Mouse (Mus musculus): ENCODE data around the gene Zfp949. TPM values are rescaled to one million over a fixed set of nuclear protein-coding genes. Genes with fewer than 3 reads are reported as not detected.

The Zfp949 gene
- polyA plus RNA-seq, 1 experiment from 2014 or later: 16.1 TPM

DNA sequence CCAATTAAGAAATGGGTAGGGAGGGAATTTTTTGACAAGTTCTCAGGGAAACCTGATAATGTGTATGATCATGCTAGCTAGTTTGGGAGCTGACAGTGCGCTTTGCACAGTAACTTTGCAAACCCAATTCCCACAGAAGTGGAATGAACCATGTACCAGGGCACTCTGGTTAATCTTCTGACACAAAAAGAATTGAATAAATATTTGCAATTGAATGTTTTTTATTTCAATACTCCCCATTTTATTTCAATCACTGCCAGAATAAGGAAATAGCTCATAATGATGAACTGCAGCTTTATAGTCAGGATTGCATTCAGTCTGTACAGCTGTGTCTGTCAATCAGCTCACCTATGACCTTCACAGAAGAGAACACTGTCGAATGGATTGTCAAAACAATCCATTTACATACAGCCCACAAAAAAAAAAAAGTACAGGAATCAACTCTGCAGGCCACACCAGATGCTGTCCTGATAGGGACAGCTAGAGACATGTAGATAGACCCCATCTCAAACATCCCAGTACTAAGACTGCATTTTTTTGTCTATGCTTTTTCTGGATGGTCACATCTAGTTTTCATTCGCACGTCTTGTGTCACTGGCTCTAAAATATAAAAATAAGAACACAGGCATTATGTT, 26.9 kb upstream of the Zfp949 start:
- H3K9me3 ChIP-seq (ENCODE audit: control insufficient read depth, low read depth, low read length): no peaks in the 10 kb centered on the region
- H3K27ac ChIP-seq (ENCODE audit: low read length): no peak overlapping the region
- H3K36me3 ChIP-seq (ENCODE audit: control insufficient read depth, insufficient read depth, low read length): peaks cover 13% of the 10 kb centered on the region
- H3K4me3 ChIP-seq (ENCODE audit: low read depth, low read length): peak overlapping the region; percentile 96
- 27% methylated on average over 4 of the region's 4 CpGs for WGBS
- H3K9ac ChIP-seq (replicated peaks; ENCODE audit: low read depth, low read length): no peak overlapping the region
- peaks cover 6% of the 10 kb centered on the region; the same call in 1 of the 2 replicates for H3K4me1 ChIP-seq (ENCODE audit: control insufficient read depth, insufficient read depth, low read length)
- ATAC-seq (ENCODE audit: insufficient number of reproducible peaks, insufficient read depth, low FRiP score, low read depth): no peak
- no peaks in the 10 kb centered on the region for H3K27me3 ChIP-seq (ENCODE audit: control insufficient read depth, insufficient read depth, low read length)
- H3K4me2 ChIP-seq (replicated peaks; ENCODE audit: low read depth, low read length): peak overlapping the region; percentile 61

GRCm38 (mm10) chr9:88521961-88522568, 25.8 kb upstream of the Zfp949 start:
- Histone ChIP-seq H3K27me3 (ENCODE audit: control insufficient read depth, insufficient read depth, low read length) (no peaks in the 10 kb centered on the region), H3K4me1 (ENCODE audit: control insufficient read depth, insufficient read depth, low read length) (peaks cover 6% of the 10 kb centered on the region; the same call in 1 of the 2 replicates), H3K36me3 (ENCODE audit: control insufficient read depth, insufficient read depth, low read length) (peaks cover 13% of the 10 kb centered on the region), H3K4me2 (replicated peaks; ENCODE audit: low read depth, low read length) (peak overlapping the region; percentile 61), H3K27ac (ENCODE audit: low read length) (peak overlapping the region; percentile 95), H3K4me3 (ENCODE audit: low read depth, low read length) (peak overlapping the region; percentile 96), H3K9me3 (ENCODE audit: control insufficient read depth, low read depth, low read length) (no peaks in the 10 kb centered on the region), H3K9ac (replicated peaks; ENCODE audit: low read depth, low read length) (peak overlapping the region; percentile 95)
- ATAC-seq (ENCODE audit: insufficient number of reproducible peaks, insufficient read depth, low FRiP score, low read depth): no peak
- WGBS: under 1% methylated on average over 10 of the region's 10 CpGs

DNA sequence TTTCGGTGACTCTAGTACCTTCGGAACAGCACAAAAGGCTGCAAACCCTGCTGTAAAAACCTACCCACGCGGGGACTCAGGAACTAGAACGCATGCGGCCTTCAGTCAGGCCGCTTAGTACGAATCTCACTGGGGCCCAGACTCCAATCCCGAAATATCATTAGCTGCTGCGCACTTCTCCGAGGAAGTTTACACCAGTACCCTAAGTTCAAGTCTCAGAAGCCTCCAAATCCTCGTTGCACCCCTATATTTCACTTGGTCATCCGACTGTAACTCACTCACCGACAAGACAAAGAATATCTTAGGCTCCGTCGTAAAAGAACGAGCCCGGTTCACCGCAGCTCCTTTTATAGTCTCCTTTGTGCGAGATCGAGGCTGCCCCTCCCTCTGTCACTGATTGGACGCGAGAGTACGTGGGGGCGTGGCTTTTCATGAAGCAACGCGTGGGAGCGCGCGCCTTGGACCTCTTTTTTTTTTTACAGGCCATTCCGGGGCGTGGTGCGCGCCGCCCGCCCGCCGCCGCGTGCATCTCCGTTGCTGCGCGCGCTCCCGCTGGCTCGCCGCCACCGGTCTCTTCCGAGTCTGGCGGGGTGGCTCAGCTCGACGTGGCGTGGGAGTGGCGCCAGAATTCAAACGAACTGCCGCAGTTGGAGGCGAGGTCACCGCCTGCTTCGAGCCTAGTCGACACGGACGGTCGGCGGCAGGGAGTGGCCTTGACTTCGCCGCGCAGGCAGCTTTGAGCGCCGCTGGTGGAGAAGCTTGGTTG, 25.1 kb upstream of the Zfp949 start:
- Histone ChIP-seq H3K4me1 (ENCODE audit: control insufficient read depth, insufficient read depth, low read length) (peaks cover 6% of the 10 kb centered on the region; the same call in 1 of the 2 replicates), H3K27me3 (ENCODE audit: control insufficient read depth, insufficient read depth, low read length) (no peaks in the 10 kb centered on the region), H3K27ac (ENCODE audit: low read length) (peak overlapping the region; percentile 95), H3K9me3 (ENCODE audit: control insufficient read depth, low read depth, low read length) (no peaks in the 10 kb centered on the region), H3K4me3 (ENCODE audit: low read depth, low read length) (peak overlapping the region; percentile 96), H3K4me2 (replicated peaks; ENCODE audit: low read depth, low read length) (peak overlapping the region; percentile 61), H3K9ac (replicated peaks; ENCODE audit: low read depth, low read length) (peak overlapping the region; percentile 95), H3K36me3 (ENCODE audit: control insufficient read depth, insufficient read depth, low read length) (peaks cover 13% of the 10 kb centered on the region)
- WGBS: under 1% methylated on average over 69 of the region's 69 CpGs
- peak; percentile 88 for ATAC-seq (ENCODE audit: insufficient number of reproducible peaks, insufficient read depth, low FRiP score, low read depth)

GRCm38 (mm10) chr9:88523335-88523668, 24.5 kb upstream of the Zfp949 start:
- Histone ChIP-seq H3K4me2 (replicated peaks; ENCODE audit: low read depth, low read length) (peak overlapping the region; percentile 57), H3K27me3 (ENCODE audit: control insufficient read depth, insufficient read depth, low read length) (no peaks in the 10 kb centered on the region), H3K4me3 (ENCODE audit: low read depth, low read length) (peak overlapping the region; percentile 96), H3K9me3 (ENCODE audit: control insufficient read depth, low read depth, low read length) (no peaks in the 10 kb centered on the region), H3K4me1 (ENCODE audit: control insufficient read depth, insufficient read depth, low read length) (peaks cover 6% of the 10 kb centered on the region; the same call in 1 of the 2 replicates), H3K27ac (ENCODE audit: low read length) (peak overlapping the region; percentile 83), H3K36me3 (ENCODE audit: control insufficient read depth, insufficient read depth, low read length) (peaks cover 13% of the 10 kb centered on the region), H3K9ac (replicated peaks; ENCODE audit: low read depth, low read length) (peak overlapping the region; percentile 50)
- no peak for ATAC-seq (ENCODE audit: insufficient number of reproducible peaks, insufficient read depth, low FRiP score, low read depth)
- WGBS: 1% methylated on average over 16 of the region's 16 CpGs

GRCm38 (mm10) chr9:88524367-88524766, 23.5 kb upstream of the Zfp949 start:
- Histone ChIP-seq H3K9me3 (ENCODE audit: control insufficient read depth, low read depth, low read length) (no peaks in the 10 kb centered on the region), H3K9ac (replicated peaks; ENCODE audit: low read depth, low read length) (no peak overlapping the region), H3K4me3 (ENCODE audit: low read depth, low read length) (no peak overlapping the region), H3K4me1 (ENCODE audit: control insufficient read depth, insufficient read depth, low read length) (peaks cover 6% of the 10 kb centered on the region; the same call in 1 of the 2 replicates), H3K36me3 (ENCODE audit: control insufficient read depth, insufficient read depth, low read length) (peaks cover 13% of the 10 kb centered on the region), H3K27me3 (ENCODE audit: control insufficient read depth, insufficient read depth, low read length) (no peaks in the 10 kb centered on the region), H3K4me2 (replicated peaks; ENCODE audit: low read depth, low read length) (no peak overlapping the region), H3K27ac (ENCODE audit: low read length) (no peak overlapping the region)
- no peak for ATAC-seq (ENCODE audit: insufficient number of reproducible peaks, insufficient read depth, low FRiP score, low read depth)
- 97% methylated on average over 2 of the region's 2 CpGs for WGBS

DNA sequence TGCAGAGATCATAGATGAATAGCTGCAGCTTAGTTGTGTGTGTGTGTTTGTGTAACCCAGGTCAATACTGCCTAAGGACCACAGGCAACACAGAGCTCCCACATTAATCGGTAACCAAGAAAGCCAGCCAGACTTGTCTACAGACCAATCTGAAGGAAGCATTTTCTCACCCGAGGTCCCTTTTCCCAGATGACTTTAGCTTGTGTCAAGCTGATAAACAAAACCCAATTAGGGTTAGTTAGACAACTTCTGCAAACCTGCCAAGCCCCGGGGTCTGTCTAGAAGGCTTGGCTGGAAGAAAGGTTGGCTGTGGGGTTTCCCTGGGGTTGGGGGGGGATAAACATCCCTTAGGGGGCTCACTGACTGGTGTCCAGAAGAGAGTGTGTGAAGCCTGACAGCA, 23.0 kb upstream of the Zfp949 start:
- peaks cover 6% of the 10 kb centered on the region; the same call in 1 of the 2 replicates for H3K4me1 ChIP-seq (ENCODE audit: control insufficient read depth, insufficient read depth, low read length)
- no peaks in the 10 kb centered on the region for H3K9me3 ChIP-seq (ENCODE audit: control insufficient read depth, low read depth, low read length)
- no peaks in the 10 kb centered on the region for H3K27me3 ChIP-seq (ENCODE audit: control insufficient read depth, insufficient read depth, low read length)
- no peak overlapping the region for H3K27ac ChIP-seq (ENCODE audit: low read length)
- ATAC-seq (ENCODE audit: insufficient number of reproducible peaks, insufficient read depth, low FRiP score, low read depth): no peak
- no peak overlapping the region for H3K4me2 ChIP-seq (replicated peaks; ENCODE audit: low read depth, low read length)
- H3K36me3 ChIP-seq (ENCODE audit: control insufficient read depth, insufficient read depth, low read length): peaks cover 13% of the 10 kb centered on the region
- 48% methylated on average over 3 of the region's 3 CpGs for WGBS
- no peak overlapping the region for H3K4me3 ChIP-seq (ENCODE audit: low read depth, low read length)
- H3K9ac ChIP-seq (replicated peaks; ENCODE audit: low read depth, low read length): no peak overlapping the region

GRCm38 (mm10) chr9:88525341-88525740, 22.5 kb upstream of the Zfp949 start:
- Histone ChIP-seq H3K36me3 (ENCODE audit: control insufficient read depth, insufficient read depth, low read length) (peaks cover 8% of the 10 kb centered on the region), H3K4me1 (ENCODE audit: control insufficient read depth, insufficient read depth, low read length) (peaks cover 6% of the 10 kb centered on the region; the same call in 1 of the 2 replicates), H3K4me3 (ENCODE audit: low read depth, low read length) (no peak overlapping the region), H3K9ac (replicated peaks; ENCODE audit: low read depth, low read length) (no peak overlapping the region), H3K27ac (ENCODE audit: low read length) (no peak overlapping the region), H3K9me3 (ENCODE audit: control insufficient read depth, low read depth, low read length) (no peaks in the 10 kb centered on the region), H3K4me2 (replicated peaks; ENCODE audit: low read depth, low read length) (no peak overlapping the region), H3K27me3 (ENCODE audit: control insufficient read depth, insufficient read depth, low read length) (no peaks in the 10 kb centered on the region)
- no peak for ATAC-seq (ENCODE audit: insufficient number of reproducible peaks, insufficient read depth, low FRiP score, low read depth)
- 87% methylated on average over 6 of the region's 6 CpGs for WGBS

- H3K9me3 ChIP-seq (ENCODE audit: control insufficient read depth, low read depth, low read length): no peaks in the 10 kb centered on the region
- no peaks in the 10 kb centered on the region for H3K27me3 ChIP-seq (ENCODE audit: control insufficient read depth, insufficient read depth, low read length)
- no peak overlapping the region for H3K27ac ChIP-seq (ENCODE audit: low read length)
- no peaks in the 10 kb centered on the region for H3K4me1 ChIP-seq (ENCODE audit: control insufficient read depth, insufficient read depth, low read length)
- 76% methylated on average over 4 of the region's 4 CpGs for WGBS
- H3K4me3 ChIP-seq (ENCODE audit: low read depth, low read length): no peak overlapping the region
- ATAC-seq (ENCODE audit: insufficient number of reproducible peaks, insufficient read depth, low FRiP score, low read depth): no peak
- no peak overlapping the region for H3K9ac ChIP-seq (replicated peaks; ENCODE audit: low read depth, low read length)
- H3K36me3 ChIP-seq (ENCODE audit: control insufficient read depth, insufficient read depth, low read length): no peaks in the 10 kb centered on the region
- no peak overlapping the region for H3K4me2 ChIP-seq (replicated peaks; ENCODE audit: low read depth, low read length)
Measured at GRCm38 (mm10) chr9:88527956-88528355, 19.9 kb upstream of the Zfp949 start.

Data from stomach, embryonic 14.5 days (tissue).